Mouse (Mus musculus): ENCODE results near the gene Ppp1r14c. TPM values are rescaled to one million over a fixed set of nuclear protein-coding genes. Genes with fewer than 3 reads are reported as not detected.
"Not testable (repeated sequence)": the region's sequence is repeated elsewhere in the genome, so short reads cannot be mapped to it uniquely, and the experiment has no call there.

Gene Ppp1r14c
- total RNA-seq, 2 experiments from 2014 or later: 246 to 292 TPM

- no peak for DNase-seq
- intact Hi-C loops (cut with DNase I): no loop called here
These were observed 82.8 kb downstream of the Ppp1r14c start for GRCm38 (mm10) chr10:3448699-3449098.

- intact Hi-C loops (cut with DNase I): no loop called here
- DNase-seq: no peak
These were observed 86.1 kb downstream of the Ppp1r14c start for GRCm38 (mm10) chr10:3451930-3452329.

GRCm38 (mm10) chr10:3452822-3453475 lies 87.1 kb downstream of the Ppp1r14c start:
- no peak for DNase-seq
- intact Hi-C loops (cut with DNase I): no loop called here

- intact Hi-C loops (cut with DNase I): no loop called here
- DNase-seq: no peak
These were observed 92.8 kb downstream of the Ppp1r14c start for GRCm38 (mm10) chr10:3458686-3459085.

- intact Hi-C loops (cut with DNase I): no loop called here
- DNase-seq: no peak
These were observed 95.0 kb downstream of the Ppp1r14c start for GRCm38 (mm10) chr10:3460841-3461240.

GRCm38 (mm10) chr10:3466135-3466626 lies 100.3 kb downstream of the Ppp1r14c start:
- intact Hi-C loops (cut with DNase I): no loop called here

GRCm38 (mm10) chr10:3468590-3468989 lies 102.7 kb downstream of the Ppp1r14c start:
- intact Hi-C loops (cut with DNase I): no loop called here
- DNase-seq: no peak

More at GRCm38 (mm10) chr10:3466135-3466626, 100.3 kb downstream of the Ppp1r14c start:
- no peak for DNase-seq

- intact Hi-C loops (cut with DNase I): no loop called here
- no peak for DNase-seq
These were observed 110.8 kb downstream of the Ppp1r14c start for GRCm38 (mm10) chr10:3476611-3477010.

GRCm38 (mm10) chr10:3479772-3480171 lies 113.9 kb downstream of the Ppp1r14c start:
- DNase-seq: no peak
- intact Hi-C loops (cut with DNase I): no loop called here

- intact Hi-C loops (cut with DNase I): no loop called here
- DNase-seq: no peak
These were observed 124.2 kb downstream of the Ppp1r14c start for GRCm38 (mm10) chr10:3490052-3490451.

GRCm38 (mm10) chr10:3496791-3497190 lies 130.9 kb downstream of the Ppp1r14c start:
- intact Hi-C loops (cut with DNase I): no loop called here
- DNase-seq: no peak

GRCm38 (mm10) chr10:3500846-3501245 lies 135.0 kb downstream of the Ppp1r14c start:
- intact Hi-C loops (cut with DNase I); DNase-seq: not testable (repeated sequence)

- intact Hi-C loops (cut with DNase I): no loop called here
- DNase-seq: peak; percentile 66 to 79
These were observed 141.8 kb downstream of the Ppp1r14c start for GRCm38 (mm10) chr10:3507484-3508221.

GRCm38 (mm10) chr10:3508222-3508588 lies 142.3 kb downstream of the Ppp1r14c start:
- intact Hi-C loops (cut with DNase I): no loop called here
- DNase-seq: no peak

GRCm38 (mm10) chr10:3508746-3509145 lies 142.9 kb downstream of the Ppp1r14c start:
- no peak for DNase-seq
- intact Hi-C loops (cut with DNase I): no loop called here

- DNase-seq: no peak
- intact Hi-C loops (cut with DNase I): no loop called here
These were observed 143.9 kb downstream of the Ppp1r14c start for GRCm38 (mm10) chr10:3509663-3510277.

GRCm38 (mm10) chr10:3510486-3510885 lies 144.6 kb downstream of the Ppp1r14c start:
- intact Hi-C loops (cut with DNase I): no loop called here
- no peak for DNase-seq

- intact Hi-C loops (cut with DNase I): no loop called here
- DNase-seq: no peak
These were observed 145.5 kb downstream of the Ppp1r14c start for GRCm38 (mm10) chr10:3511401-3511800.

GRCm38 (mm10) chr10:3512620-3513305 lies 146.9 kb downstream of the Ppp1r14c start:
- intact Hi-C loops (cut with DNase I): no loop called here
- DNase-seq: no peak

GRCm38 (mm10) chr10:3513947-3514346 lies 148.1 kb downstream of the Ppp1r14c start:
- DNase-seq: no peak
- intact Hi-C loops (cut with DNase I): no loop called here
